Mouse (Mus musculus) forebrain, embryonic 15.5 days (tissue): ENCODE measurements around the gene Sf3b4. TPM values are rescaled to one million over a fixed set of nuclear protein-coding genes. Genes with fewer than 3 reads are reported as not detected.

Experiments
- ATAC-seq: fragments of 200-750 bp; cut with Nextera tagmentation; replicated peaks from 2 replicates; pipeline ENCODE4 v1.8.0; 2017; ENCODE audit warnings: mild to moderate bottlenecking, moderate TSS enrichment, moderate library complexity
- H3K27ac ChIP-seq: fragments of 300-500 bp; sonication (generic); replicated peaks from 2 replicates; pipeline ENCODE4 v1.5.1; 2015; ENCODE audit warnings: mild to moderate bottlenecking, inconsistent platforms
- H3K27me3 ChIP-seq: fragments of 300-500 bp; sonication (generic); 2 replicates; pipeline ENCODE4 v1.6.1; 2015; ENCODE audit warnings: inconsistent platforms
- H3K36me3 ChIP-seq: fragments of 300-500 bp; sonication (generic); 2 replicates; pipeline ENCODE4 v1.6.1; 2015; ENCODE audit warnings: mild to moderate bottlenecking, inconsistent platforms
- H3K4me1 ChIP-seq: fragments of 300-500 bp; sonication (generic); 2 replicates; pipeline ENCODE4 v1.6.1; 2015; ENCODE audit warnings: inconsistent platforms
- H3K4me2 ChIP-seq: fragments of 300-500 bp; sonication (generic); replicated peaks from 2 replicates; pipeline ENCODE4 v1.6.1; 2015; ENCODE audit warnings: mild to moderate bottlenecking, inconsistent platforms
- H3K4me3 ChIP-seq: fragments of 300-500 bp; sonication (generic); 2 replicates; pipeline ENCODE4 v1.5.1; 2015; ENCODE audit warnings: mild to moderate bottlenecking, inconsistent platforms
- H3K9ac ChIP-seq: fragments of 300-500 bp; sonication (generic); replicated peaks from 2 replicates; pipeline ENCODE4 v1.6.1; 2015; ENCODE audit warnings: mild to moderate bottlenecking, inconsistent platforms
- H3K9me3 ChIP-seq: fragments of 300-500 bp; sonication (generic); 2 replicates; pipeline ENCODE4 v1.6.1; 2016; ENCODE audit warnings: inconsistent platforms
- WGBS: fragments of 180-500 bp; shearing (Covaris S2); methylation state at CpG from one replicate; pipeline ENCODE4 v1.1.7; 2015; ENCODE audit warnings: mixed read lengths; 5-methylcytosine and 5-hydroxymethylcytosine counted together
- polyA plus RNA-seq: library from polyadenylated mRNA; unstranded; fragments of >200 nt; fragmentation: Nextera tagmentation; extraction: Ambion mirVana; gene quantifications from 2 replicates; pipeline ENCODE4 v1.2.1, GENCODE M21; 2015

Gene Sf3b4
- polyA plus RNA-seq: 151 and 155 TPM in 2 replicates

DNA sequence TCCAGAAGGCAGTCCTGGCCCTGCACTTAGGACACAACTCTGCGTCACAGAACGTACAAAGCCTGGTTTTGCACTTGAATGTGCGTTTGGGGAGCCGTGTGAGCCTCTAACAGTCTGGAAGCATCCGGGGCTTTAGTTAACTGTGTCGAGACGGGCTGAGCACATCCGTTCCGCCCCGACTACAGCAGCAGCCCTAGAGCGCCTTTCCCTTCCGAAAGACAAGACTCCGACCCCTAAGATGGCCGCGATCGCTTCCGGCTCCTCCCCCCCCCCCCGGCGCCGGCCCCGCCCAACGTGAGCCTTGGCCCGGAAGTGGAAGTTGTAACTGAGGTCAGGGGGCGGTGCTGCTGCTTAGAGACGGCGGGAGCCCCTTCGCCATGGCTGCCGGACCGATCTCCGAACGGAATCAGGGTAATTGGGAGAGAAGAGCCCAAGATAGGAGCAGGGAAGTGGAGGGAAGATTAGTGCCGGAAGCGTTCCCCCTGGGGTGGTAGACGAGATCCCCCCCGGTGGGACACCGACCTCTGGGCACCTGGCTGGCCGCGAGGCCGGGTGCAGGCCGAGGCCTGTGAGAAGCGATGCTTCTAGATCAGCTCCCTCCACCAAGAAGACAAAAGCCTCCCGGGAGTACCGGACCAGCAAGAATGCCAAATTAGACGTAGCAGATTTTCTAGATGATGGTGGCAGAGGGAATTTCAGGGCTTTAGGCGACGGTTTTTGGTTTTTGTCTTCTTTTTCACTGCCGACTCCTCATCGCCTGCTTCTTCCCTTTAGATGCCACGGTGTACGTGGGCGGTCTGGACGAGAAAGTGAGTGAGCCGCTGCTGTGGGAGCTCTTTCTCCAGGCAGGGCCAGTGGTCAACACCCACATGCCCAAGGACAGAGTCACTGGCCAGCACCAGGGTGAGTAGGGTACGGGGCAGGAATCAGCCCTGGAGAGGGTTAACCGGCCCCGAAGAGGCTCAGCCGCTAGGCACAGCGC is at the start of gene Sf3b4:
TSS of gene Sf3b4 (plus strand) at position 136 of the 982 bp plus-strand sequence.
- H3K4me2 ChIP-seq: peak within 1 kb of the TSS; percentile 96
- ATAC-seq: peak; percentile 96

DNA sequence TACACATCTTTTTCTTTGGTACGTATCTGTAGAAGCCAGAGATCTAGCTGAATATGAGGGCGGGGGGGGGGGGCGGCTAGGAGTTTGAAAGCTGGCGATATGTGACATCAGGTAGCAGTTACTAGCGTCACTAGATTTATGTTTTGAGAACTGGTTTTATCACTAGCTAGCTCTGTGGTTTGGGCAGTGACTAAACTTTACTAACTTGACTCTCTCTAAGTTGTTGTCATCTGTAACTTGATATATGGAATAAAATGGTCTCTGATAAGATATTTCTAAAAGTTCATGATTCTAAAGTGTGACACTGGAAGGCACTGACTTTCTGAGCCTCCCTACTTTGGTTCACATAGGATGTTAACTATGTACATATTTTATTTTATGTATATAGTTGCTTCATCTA is 47.9 kb upstream of the Sf3b4 start:
- Histone ChIP-seq H3K4me2 (no peak overlapping the region), H3K27ac (no peak overlapping the region), H3K4me3 (no peak overlapping the region), H3K9ac (no peak overlapping the region), H3K36me3 (no peaks in the 10 kb centered on the region), H3K27me3 (no peaks in the 10 kb centered on the region), H3K4me1 (no peaks in the 10 kb centered on the region), H3K9me3 (no peaks in the 10 kb centered on the region)
- WGBS: 91% methylated on average over 5 of the region's 5 CpGs
- ATAC-seq: no peak

More for the DNA sequence above, at the start of gene Sf3b4:
- Histone ChIP-seq H3K27ac (peak within 1 kb of the TSS; percentile 98), H3K36me3 (peaks cover 32% of the 10 kb centered on the region), H3K4me1 (peaks cover 36% of the 10 kb centered on the region), H3K27me3 (no peaks in the 10 kb centered on the region), H3K9ac (peak within 1 kb of the TSS; percentile 86), H3K4me3 (peak within 1 kb of the TSS; percentile 55), H3K9me3 (no peaks in the 10 kb centered on the region)
- under 1% methylated on average over 58 of the region's 58 CpGs for WGBS

DNA sequence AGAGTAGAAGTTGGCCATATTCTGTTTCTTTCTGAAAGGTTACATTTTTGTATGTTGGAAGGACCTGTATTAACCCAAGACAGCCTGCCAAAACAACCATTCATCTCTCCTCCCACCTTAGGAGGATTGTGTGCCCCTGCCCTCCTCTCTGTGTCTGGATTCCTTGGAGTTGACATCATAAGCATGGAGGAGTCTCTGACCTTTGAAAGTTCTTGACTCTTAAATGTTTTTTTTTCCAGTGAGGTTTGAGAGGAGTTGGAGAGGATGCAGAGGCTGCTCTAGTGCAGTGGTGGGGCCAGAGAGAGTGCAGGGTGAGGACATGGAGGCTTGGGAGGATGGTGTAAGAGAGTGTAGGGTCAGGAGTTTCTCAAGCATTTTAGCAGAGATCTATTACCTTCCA is 44.0 kb upstream of the Sf3b4 start:
- Histone ChIP-seq H3K4me1 (no peaks in the 10 kb centered on the region), H3K27me3 (no peaks in the 10 kb centered on the region), H3K9ac (no peak overlapping the region), H3K4me2 (no peak overlapping the region), H3K27ac (no peak overlapping the region), H3K36me3 (no peaks in the 10 kb centered on the region), H3K9me3 (no peaks in the 10 kb centered on the region), H3K4me3 (no peak overlapping the region)
- ATAC-seq: no peak

DNA sequence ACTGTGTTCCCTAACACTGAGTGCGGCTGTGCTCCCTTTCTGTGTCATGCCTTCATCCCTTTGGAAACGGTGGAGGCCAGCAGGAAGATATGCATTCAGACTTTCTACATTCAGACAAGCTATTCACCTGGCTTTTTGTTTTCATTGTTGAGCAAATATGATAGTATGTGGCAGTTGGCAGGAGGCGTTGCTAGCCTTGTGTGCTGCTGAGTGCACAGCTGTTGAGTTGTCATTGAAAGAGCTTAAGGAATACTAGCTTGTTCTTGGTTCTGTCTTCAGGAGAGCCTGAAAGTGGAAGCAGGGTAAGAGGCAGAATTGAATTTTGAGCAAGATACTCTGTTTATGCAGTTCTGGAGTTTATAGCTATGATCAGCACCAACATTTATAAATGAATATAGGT is 39.7 kb upstream of the Sf3b4 start:
- H3K4me1 ChIP-seq: no peaks in the 10 kb centered on the region

DNA sequence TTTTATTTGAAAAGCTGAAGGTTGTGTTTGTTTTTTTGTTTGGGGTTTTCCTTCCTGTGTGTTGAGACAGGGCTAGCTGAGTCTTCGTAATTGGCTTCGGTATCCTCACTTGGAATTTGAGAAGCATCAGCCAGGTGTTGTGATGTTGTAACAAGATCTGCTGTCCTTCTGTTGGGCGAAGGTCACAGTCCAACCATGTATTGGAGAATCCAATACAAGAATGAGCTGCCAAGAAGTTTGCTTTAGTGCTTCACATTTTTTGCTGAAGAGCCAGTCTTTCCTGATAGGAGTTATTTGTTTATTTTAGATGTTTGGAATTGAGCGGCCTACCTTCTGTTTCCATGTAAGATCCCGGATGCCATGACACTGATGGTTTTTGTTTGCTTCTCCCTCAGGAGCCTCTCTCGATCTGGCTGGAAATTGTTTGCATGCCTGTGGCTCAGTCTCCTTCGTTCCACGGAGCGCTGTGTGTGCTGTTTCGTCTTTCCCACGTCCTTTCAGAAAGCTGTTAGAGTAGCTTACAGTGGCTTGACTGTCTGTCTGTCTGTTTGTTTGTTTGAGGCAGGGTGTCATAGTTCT is 38.7 kb upstream of the Sf3b4 start:
- Histone ChIP-seq H3K36me3 (no peaks in the 10 kb centered on the region; the same call in 1 of the 2 replicates), H3K4me2 (no peak overlapping the region), H3K27me3 (no peaks in the 10 kb centered on the region), H3K27ac (no peak overlapping the region), H3K9ac (no peak overlapping the region), H3K4me1 (no peaks in the 10 kb centered on the region), H3K4me3 (no peak overlapping the region), H3K9me3 (no peaks in the 10 kb centered on the region)
- WGBS: 78% methylated on average over 11 of the region's 11 CpGs
- ATAC-seq: no peak

More for the DNA sequence above, 39.7 kb upstream of the Sf3b4 start:
- Histone ChIP-seq H3K27me3 (no peaks in the 10 kb centered on the region), H3K9ac (no peak overlapping the region), H3K36me3 (no peaks in the 10 kb centered on the region; the same call in 1 of the 2 replicates), H3K4me2 (no peak overlapping the region), H3K27ac (no peak overlapping the region), H3K9me3 (no peaks in the 10 kb centered on the region), H3K4me3 (no peak overlapping the region)
- no peak for ATAC-seq
- whole genome bisulfite sequencing: 75% methylated on average over 3 of the region's 3 CpGs

DNA sequence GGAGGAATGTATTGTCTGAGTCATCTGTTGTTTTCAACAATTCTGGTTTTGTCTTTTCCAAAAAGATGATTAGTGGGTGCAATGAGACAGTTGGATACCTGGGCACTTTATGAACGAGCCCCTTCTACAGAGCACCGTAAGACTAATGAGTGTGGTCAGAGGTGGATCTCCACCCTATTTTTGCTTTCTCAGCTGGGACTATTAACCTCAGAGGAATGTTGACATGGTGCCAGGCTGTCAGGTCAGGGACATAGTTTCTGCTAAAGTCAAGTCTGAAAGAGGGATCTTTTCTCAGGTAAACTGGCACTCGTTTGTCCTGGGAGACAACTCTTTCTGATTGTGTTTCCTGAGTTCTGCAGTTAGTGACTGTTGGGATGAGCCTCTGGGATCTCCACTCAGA is 37.1 kb upstream of the Sf3b4 start:
- WGBS: 79% methylated on average over 3 of the region's 3 CpGs
- Histone ChIP-seq H3K27ac (no peak overlapping the region), H3K4me1 (no peaks in the 10 kb centered on the region)

DNA sequence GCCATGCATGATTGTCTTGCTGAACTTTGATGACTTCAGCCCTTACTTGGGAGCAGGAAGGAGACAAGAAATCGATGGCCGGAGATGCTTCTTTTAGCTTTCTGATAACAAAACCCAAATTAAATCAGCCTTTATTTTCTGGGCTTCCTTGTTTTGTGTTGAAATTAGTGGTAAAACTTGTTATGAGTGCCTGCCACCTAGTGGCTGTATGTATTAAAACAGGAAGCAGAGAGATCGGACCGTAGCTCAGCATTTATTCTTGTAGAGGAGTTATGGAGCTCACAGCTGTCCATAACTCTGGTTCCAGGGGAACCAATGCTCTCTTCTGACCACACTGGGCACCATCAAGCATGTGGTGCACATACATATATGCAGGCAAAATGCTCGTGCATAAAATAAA is 24.2 kb upstream of the Sf3b4 start:
- Histone ChIP-seq H3K4me2 (no peak overlapping the region), H3K27me3 (no peaks in the 10 kb centered on the region), H3K27ac (0 out of 2 replicates have a peak overlapping the region, but pooled peaks have one; percentile 49), H3K36me3 (peaks cover 27% of the 10 kb centered on the region), H3K9me3 (no peaks in the 10 kb centered on the region), H3K4me1 (no peaks in the 10 kb centered on the region), H3K9ac (no peak overlapping the region), H3K4me3 (no peak overlapping the region)
- 13% methylated on average over 5 of the region's 5 CpGs for WGBS
- peak; percentile 58; the same call in 1 of the 2 replicates for ATAC-seq

More for the DNA sequence above, 37.1 kb upstream of the Sf3b4 start:
- no peak for ATAC-seq
- no peaks in the 10 kb centered on the region for H3K9me3 ChIP-seq
- no peaks in the 10 kb centered on the region for H3K27me3 ChIP-seq
- H3K4me2 ChIP-seq: no peak overlapping the region
- H3K4me3 ChIP-seq: no peak overlapping the region
- H3K9ac ChIP-seq: no peak overlapping the region
- H3K36me3 ChIP-seq: no peaks in the 10 kb centered on the region; the same call in 1 of the 2 replicates

DNA sequence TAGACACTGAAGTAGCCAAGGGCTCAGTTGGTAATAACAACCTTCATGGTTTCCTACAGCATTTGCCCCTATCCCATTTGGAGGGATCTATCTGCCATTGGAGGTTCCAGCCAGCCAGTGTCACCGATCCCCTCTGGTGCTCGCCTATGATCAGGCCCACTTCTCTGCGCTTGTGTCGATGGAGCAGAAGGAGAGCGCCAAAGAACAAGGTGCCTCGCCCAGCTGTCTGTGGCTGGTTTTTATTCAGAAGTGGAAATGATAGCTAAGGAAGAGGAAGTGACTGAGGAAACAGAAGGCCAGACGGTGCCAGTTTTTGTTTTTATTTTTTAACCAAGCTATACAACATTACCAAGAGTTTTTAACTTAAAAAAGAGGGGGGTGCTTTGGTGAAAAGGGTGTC is 20.3 kb upstream of the Sf3b4 start:
- H3K4me3 ChIP-seq: no peak overlapping the region
- H3K4me1 ChIP-seq: no peaks in the 10 kb centered on the region
- no peak overlapping the region for H3K4me2 ChIP-seq
- no peak for ATAC-seq
- H3K9ac ChIP-seq: no peak overlapping the region
- H3K9me3 ChIP-seq: no peaks in the 10 kb centered on the region
- peaks cover 35% of the 10 kb centered on the region for H3K36me3 ChIP-seq
- H3K27me3 ChIP-seq: no peaks in the 10 kb centered on the region
- no peak overlapping the region for H3K27ac ChIP-seq
- WGBS: 89% methylated on average over 7 of the region's 7 CpGs

DNA sequence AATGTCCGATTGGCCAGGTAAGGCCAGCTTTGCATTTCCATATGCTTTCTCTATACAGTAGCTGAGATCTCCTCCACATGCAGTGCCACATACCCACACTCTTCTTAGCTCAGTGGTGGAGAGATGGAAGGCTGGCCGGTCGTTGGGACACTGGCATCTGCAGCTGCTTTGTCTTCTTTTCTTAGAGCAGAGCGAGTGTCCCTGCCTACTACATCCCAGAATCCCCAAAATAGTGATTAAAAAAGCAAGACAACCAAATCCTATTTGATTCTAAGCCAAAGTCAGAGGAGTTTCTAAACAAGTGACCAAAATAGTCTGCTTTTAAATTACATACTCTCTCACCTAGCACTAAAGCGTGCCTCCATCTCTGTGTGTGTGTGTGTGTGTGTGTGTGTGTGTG is 19.5 kb upstream of the Sf3b4 start:
- no peak overlapping the region for H3K4me3 ChIP-seq
- H3K9me3 ChIP-seq: no peaks in the 10 kb centered on the region
- H3K36me3 ChIP-seq: peaks cover 35% of the 10 kb centered on the region
- H3K27ac ChIP-seq: no peak overlapping the region
- no peak overlapping the region for H3K9ac ChIP-seq
- H3K27me3 ChIP-seq: no peaks in the 10 kb centered on the region
- 94% methylated on average over 5 of the region's 5 CpGs for WGBS
- no peak overlapping the region for H3K4me2 ChIP-seq
- no peak for ATAC-seq
- H3K4me1 ChIP-seq: no peaks in the 10 kb centered on the region

DNA sequence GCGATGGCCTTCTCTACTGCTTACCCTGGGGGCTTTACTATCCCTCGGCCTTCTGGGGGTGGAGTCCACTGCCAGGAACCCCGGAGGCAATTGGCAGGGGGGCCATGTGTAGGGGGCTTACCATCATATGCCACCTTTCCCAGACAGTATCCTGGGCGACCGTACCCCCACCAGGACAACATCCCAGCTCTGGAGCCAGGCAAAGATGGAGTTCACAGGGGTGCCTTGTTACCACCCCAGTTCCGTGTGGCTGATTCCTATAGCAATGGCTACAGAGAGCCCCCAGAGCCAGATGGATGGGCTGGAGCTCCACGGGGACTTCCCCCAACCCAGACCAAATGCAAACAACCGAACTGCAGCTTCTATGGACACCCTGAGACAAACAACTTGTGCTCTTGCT is 16.6 kb upstream of the Sf3b4 start:
- Histone ChIP-seq H3K27ac (no peak overlapping the region), H3K4me2 (no peak overlapping the region), H3K4me3 (no peak overlapping the region), H3K9me3 (no peaks in the 10 kb centered on the region), H3K27me3 (no peaks in the 10 kb centered on the region), H3K36me3 (peaks cover 35% of the 10 kb centered on the region), H3K9ac (no peak overlapping the region), H3K4me1 (peaks cover 3% of the 10 kb centered on the region)
- no peak for ATAC-seq
- WGBS: 83% methylated on average over 8 of the region's 8 CpGs

DNA sequence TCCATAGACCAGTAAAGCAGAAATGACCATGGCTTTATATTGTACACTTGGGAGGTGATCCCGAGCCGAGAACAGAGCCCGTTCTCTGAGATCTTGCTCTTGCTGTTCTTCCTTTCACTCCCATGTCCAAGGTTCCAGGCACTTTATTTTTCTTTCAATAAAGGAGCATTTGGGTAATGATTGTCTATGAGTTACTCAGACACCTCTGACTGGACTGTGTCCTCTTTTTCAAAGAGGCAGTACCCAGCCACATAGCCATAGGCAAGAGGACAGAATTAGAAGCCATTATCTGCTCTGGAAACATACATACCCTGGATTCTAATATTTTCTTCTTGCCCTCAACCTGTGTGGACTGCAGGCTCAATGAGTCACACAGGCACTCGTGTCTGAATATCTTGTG is 12.3 kb upstream of the Sf3b4 start:
- 80% methylated on average over 4 of the region's 4 CpGs for WGBS
- Histone ChIP-seq H3K9me3 (no peaks in the 10 kb centered on the region), H3K27me3 (no peaks in the 10 kb centered on the region), H3K4me1 (peaks cover 20% of the 10 kb centered on the region), H3K9ac (no peak overlapping the region), H3K4me3 (no peak overlapping the region), H3K36me3 (peaks cover 6% of the 10 kb centered on the region; the same call in 1 of the 2 replicates), H3K27ac (no peak overlapping the region), H3K4me2 (no peak overlapping the region)
- ATAC-seq: no peak

DNA sequence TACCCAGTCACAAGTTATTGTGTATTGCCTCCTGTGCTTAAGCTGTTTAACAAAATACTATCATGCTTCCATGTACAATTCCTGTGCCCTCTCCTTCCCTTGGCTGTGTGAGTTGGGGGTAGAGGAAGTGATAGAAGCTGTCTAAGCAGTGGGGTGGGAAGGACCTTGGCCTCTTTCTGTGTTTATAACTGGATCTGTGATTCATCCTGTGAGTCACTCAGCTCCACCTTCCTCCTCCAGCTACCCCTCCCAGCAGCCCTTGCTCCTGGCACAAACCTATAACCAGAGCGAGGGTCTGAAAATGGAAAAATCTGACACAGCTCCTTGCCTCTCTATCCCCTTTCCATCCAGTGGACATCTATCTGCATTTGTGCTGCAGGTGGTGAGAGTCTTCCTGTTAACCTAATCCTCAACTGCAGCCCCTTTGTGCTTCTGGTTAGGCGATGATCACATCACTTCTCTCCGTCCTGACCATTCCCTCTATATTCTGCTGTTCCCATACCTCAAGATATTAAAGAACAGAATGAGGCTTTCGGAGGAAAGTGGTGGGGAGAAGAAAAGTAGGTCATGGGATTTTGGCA is 11.8 kb upstream of the Sf3b4 start:
- Histone ChIP-seq H3K4me1 (peaks cover 20% of the 10 kb centered on the region), H3K4me3 (no peak overlapping the region), H3K27ac (no peak overlapping the region), H3K9ac (no peak overlapping the region), H3K27me3 (no peaks in the 10 kb centered on the region), H3K4me2 (peak overlapping the region; percentile 95; the same call in 1 of the 2 replicates), H3K36me3 (peaks cover 3% of the 10 kb centered on the region; the same call in 1 of the 2 replicates), H3K9me3 (no peaks in the 10 kb centered on the region)
- 57% methylated on average over 4 of the region's 4 CpGs for WGBS
- no peak for ATAC-seq
